ENCODE assay signal across 17 mouse cellular contexts in the genomic region with DNA sequence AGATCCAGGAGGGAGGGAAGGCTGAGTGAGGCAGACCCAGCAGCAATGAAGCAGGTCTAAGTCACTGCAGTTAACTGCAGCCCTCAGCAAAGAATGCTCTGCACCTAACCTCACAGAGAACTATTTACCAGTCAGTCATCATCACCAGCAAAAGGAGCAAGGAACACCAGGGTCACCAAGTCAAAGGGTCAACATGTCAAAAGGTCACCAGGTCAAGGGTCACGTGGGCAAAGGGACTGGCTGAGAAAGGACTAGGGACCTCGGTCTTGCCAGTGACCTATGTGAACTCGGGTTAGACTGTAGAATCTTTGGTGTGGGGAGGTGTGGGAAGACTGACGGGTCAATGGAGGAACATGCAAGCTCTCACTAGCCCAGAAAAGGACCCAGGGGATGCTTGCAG.
"Had no signal": no experiment of that assay in that cellular context is flagged by ENCODE, and none has a peak within 500 bp of the region (broad histone marks: within the 10 kb centered on the region; RNA-seq: fewer than 3 reads in every experiment).

No protein-coding gene starts in this region.

- H3K27ac ChIP-seq: limb, embryonic 13.5 days; liver, embryonic 13.5 days; midbrain, embryonic 10.5 days; neural tube, embryonic 12.5 days; stomach, embryonic 15.5 days had no signal

- H3K4me2 ChIP-seq: limb, embryonic 13.5 days; liver, embryonic 13.5 days; neural tube, embryonic 12.5 days; stomach, embryonic 15.5 days had no signal

- H3K4me1 ChIP-seq: neural tube, embryonic 12.5 days; stomach, embryonic 15.5 days had no signal

- H3K4me3 ChIP-seq: limb, embryonic 13.5 days; liver, embryonic 13.5 days; midbrain, embryonic 10.5 days; myocyte; neural tube, embryonic 12.5 days; stomach, embryonic 15.5 days had no signal

- H3K27me3 ChIP-seq: limb, embryonic 13.5 days; liver, embryonic 13.5 days; neural tube, embryonic 12.5 days; stomach, embryonic 15.5 days had no signal

- DNase-seq: left cerebral cortex, postnatal 4 days; liver, embryonic 13.5 days; lung, adult 18-20 months; lung, postnatal 36 days; midbrain, embryonic 14.5 days; retina, postnatal 1 day; right cerebral cortex, postnatal 4 days; spleen, adult 18-20 months; thymus, adult 2 months; thymus, postnatal 25 days had no signal

- H3K9ac ChIP-seq: limb, embryonic 13.5 days; liver, embryonic 13.5 days; neural tube, embryonic 12.5 days; stomach, embryonic 15.5 days had no signal

- ATAC-seq: inflammation-experienced regulatory T-cells, adult 6 months; intestine, postnatal 0 days had no signal

- H3K9me3 ChIP-seq: limb, embryonic 13.5 days; liver, embryonic 13.5 days; midbrain, embryonic 10.5 days; neural tube, embryonic 12.5 days; stomach, embryonic 15.5 days had no signal
